Mouse (Mus musculus) myocyte (in vitro differentiated cells): Measurements from ENCODE around the gene Cd2bp2.

Source experiments
- E2F4 ChIP-seq: IDR thresholded peaks from one replicate; pipeline ENCODE4 v1.6.1; 2011; ENCODE audit warnings: mild to moderate bottlenecking, control low read depth, moderate library complexity; ENCODE audit not compliant: insufficient read depth
- MYOD1 ChIP-seq, 3 experiments: IDR thresholded peaks; one replicate each; pipeline ENCODE4 v1.6.1; 2011; ENCODE audit warnings: control low read depth in 2 of 3, low read depth in 2 of 3, mild to moderate bottlenecking in 2 of 3, moderate library complexity in 1 of 3; ENCODE audit not compliant: insufficient read length in 2 of 3, control insufficient read depth in 1 of 3
- MYOG ChIP-seq, 3 experiments: IDR thresholded peaks; one replicate each; pipeline ENCODE4 v1.6.1; 2011; ENCODE audit warnings: control low read depth in 2 of 3, low read depth in 2 of 3, mild to moderate bottlenecking in 2 of 3; ENCODE audit not compliant: insufficient read length in 2 of 3, control insufficient read depth in 1 of 3, insufficient read depth in 1 of 3
- POLR2A ChIP-seq: IDR thresholded peaks from one replicate; pipeline ENCODE4 v1.6.1; 2011; ENCODE audit warnings: low read depth, mild to moderate bottlenecking, control low read depth, moderate library complexity; ENCODE audit not compliant: insufficient read length
- REST ChIP-seq: IDR thresholded peaks from one replicate; pipeline ENCODE4 v1.6.1; 2011; ENCODE audit warnings: mild to moderate bottlenecking, control low read depth, moderate library complexity; ENCODE audit not compliant: insufficient read depth, insufficient read length

DNA sequence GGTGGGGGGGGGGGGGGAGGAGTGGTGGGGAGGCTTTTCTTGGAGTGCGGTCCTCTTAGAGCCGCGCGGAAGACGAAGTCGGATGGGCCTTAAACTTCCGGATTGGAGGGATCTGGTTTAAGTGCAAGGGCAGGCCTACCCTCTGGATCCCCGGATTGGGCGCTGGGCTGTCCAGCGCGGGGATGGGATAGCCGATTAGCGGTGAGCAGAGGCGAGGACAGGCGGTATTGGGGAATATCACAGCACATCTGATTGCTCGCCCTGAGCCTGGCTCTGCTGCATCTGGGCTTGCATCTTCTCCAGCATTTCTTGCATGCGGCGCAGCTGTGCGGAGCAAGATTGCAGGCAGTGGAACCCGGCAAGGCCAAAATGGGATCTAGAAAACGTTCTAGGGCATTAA lies 18.7 kb upstream of the Cd2bp2 start:
- no peak for TF ChIP-seq REST
- no peak for TF ChIP-seq E2F4
- peak; percentile 27 for TF ChIP-seq POLR2A
- no peak for TF ChIP-seq MYOG (IDR thresholded peaks at IDR 0.05; ENCODE audit: control insufficient read depth in 1 of 3, insufficient read depth in 1 of 3, insufficient read length in 2 of 3, low read depth in 2 of 3)
- no peak for TF ChIP-seq MYOD1 (IDR thresholded peaks at IDR 0.05; ENCODE audit: control insufficient read depth in 1 of 3, insufficient read length in 2 of 3, low read depth in 2 of 3)
